Mouse (Mus musculus): Measurements from ENCODE around the gene Ric1. TPM values are rescaled to one million over a fixed set of nuclear protein-coding genes. Genes with fewer than 3 reads are reported as not detected.

Ric1 gene
- total and polyA plus RNA-seq, 2 experiments from 2014 or later: 13.8 to 37.4 TPM

DNA sequence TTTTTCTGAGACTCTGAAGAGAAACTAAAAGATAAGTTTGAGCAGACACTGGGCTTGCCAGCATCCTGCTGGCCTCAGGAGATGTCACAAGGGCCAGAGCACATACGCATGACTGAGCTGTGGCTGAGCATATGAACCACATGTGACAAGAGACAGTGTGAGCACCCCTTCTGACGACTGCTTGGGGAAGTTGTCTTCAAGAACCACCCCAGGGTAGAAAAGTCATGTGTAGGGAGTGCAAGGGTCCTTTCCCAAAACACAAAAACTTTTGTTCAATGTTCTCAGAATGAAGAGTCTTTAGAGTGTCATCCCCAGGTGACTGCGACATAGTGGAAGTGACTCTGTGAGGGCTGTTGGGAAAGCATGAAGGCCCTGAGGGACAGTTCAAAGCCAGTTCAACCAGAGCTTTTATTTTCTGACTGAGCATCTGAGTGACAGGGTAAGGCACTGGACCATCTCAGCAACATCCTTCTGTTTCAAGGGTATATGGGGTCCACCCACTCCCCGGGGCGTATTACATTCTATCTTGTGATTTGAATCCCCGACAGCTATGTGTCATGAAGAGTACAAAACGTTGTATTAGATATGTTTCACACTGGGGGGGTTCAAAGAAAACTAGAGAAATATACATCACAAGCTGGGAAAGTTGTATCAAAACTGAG, 35.4 kb upstream of the Ric1 start:
- DNase-seq (ENCODE audit: low spot score) (no peak), ATAC-seq (ENCODE audit: low FRiP score) (no peak)
- no peaks in the 10 kb centered on the region for H3K36me3 ChIP-seq (ENCODE audit: insufficient read depth, low read length)
- H3K9ac ChIP-seq (replicated peaks; ENCODE audit: low read length, poor library complexity, severe bottlenecking): no peak overlapping the region
- no peak overlapping the region for H3K4me2 ChIP-seq (ENCODE audit: low read depth, low read length, poor library complexity, severe bottlenecking)
- no peak overlapping the region for H3K4me3 ChIP-seq (ENCODE audit: low read depth, low read length)
- H3K27ac ChIP-seq (ENCODE audit: low read depth, low read length): no peak overlapping the region
- H3K4me1 ChIP-seq (ENCODE audit: insufficient read depth, low read length): no peaks in the 10 kb centered on the region
- H3K27me3 ChIP-seq (ENCODE audit: insufficient read depth, low read length): no peaks in the 10 kb centered on the region
- WGBS: 86% methylated on average over 7 of the region's 7 CpGs
- no peak for TF ChIP-seq CTCF (IDR thresholded peaks at IDR 0.05)
- H3K9me3 ChIP-seq (ENCODE audit: low read length): no peaks in the 10 kb centered on the region

DNA sequence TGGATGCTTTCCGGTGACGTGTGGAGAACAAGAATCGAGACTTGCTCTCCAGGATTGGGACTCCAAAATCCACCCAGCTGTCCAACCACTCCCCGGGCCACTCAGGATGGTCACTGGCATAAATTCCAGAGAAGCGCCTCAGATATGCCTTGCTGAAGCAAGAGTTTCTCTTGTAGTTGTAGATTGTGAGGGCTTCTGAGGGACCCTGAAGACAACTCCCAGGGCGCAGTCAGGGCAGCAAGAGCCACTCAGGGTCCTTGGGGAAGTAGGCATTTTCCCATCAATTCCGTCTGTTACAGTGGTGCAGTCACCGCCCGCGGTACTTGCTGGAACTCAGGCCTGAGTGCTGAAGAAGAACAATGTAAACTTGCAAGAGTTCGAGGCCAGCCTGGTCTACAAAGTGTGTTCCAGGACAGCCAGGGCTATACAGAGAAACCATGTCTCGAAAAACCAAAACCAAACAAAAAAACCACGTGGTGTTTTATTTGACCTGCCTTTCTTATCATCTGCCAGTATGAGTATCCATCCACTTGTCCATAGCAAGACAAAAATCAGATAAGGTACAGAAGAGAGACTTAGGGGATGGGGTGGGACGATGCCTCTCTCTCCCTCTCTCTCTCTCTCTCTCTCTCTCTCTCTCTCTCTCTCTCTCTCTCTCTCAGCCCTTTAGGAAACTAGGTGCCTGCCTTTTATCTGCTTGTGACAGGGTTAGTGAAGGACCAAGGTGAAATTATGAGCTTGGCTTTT, 34.6 kb upstream of the Ric1 start:
- Histone ChIP-seq H3K4me2 (ENCODE audit: low read depth, low read length, poor library complexity, severe bottlenecking) (no peak overlapping the region), H3K4me3 (ENCODE audit: low read depth, low read length) (no peak overlapping the region), H3K27ac (ENCODE audit: low read depth, low read length) (no peak overlapping the region), H3K4me1 (ENCODE audit: insufficient read depth, low read length) (no peaks in the 10 kb centered on the region), H3K9ac (replicated peaks; ENCODE audit: low read length, poor library complexity, severe bottlenecking) (no peak overlapping the region), H3K36me3 (ENCODE audit: insufficient read depth, low read length) (no peaks in the 10 kb centered on the region), H3K27me3 (ENCODE audit: insufficient read depth, low read length) (no peaks in the 10 kb centered on the region), H3K9me3 (ENCODE audit: low read length) (no peaks in the 10 kb centered on the region)
- DNase-seq (ENCODE audit: low spot score): no peak
- WGBS: 90% methylated on average over 14 of the region's 14 CpGs
- no peak for TF ChIP-seq CTCF (IDR thresholded peaks at IDR 0.05)
- no peak for ATAC-seq (ENCODE audit: low FRiP score)

DNA sequence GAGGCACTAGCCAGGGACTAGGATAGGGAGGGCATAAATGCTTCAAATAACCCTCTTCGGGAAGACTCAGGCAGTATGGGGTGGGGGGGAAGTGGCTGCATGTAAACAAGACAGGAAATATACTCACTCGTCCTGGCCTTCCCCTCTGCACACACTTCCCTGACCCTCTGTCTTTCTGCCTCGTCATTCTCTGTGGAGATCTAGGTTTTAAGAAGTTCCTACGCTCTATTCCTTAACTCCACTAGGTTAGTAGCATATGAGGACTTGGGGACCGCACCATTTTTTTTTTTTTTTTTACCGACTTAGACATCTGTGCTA, 34.0 kb upstream of the Ric1 start:
- ATAC-seq (ENCODE audit: low FRiP score): no peak
- Histone ChIP-seq H3K4me2 (ENCODE audit: low read depth, low read length, poor library complexity, severe bottlenecking) (no peak overlapping the region), H3K9me3 (ENCODE audit: low read length) (no peaks in the 10 kb centered on the region), H3K4me1 (ENCODE audit: insufficient read depth, low read length) (no peaks in the 10 kb centered on the region), H3K4me3 (ENCODE audit: low read depth, low read length) (no peak overlapping the region), H3K9ac (replicated peaks; ENCODE audit: low read length, poor library complexity, severe bottlenecking) (no peak overlapping the region), H3K27me3 (ENCODE audit: insufficient read depth, low read length) (no peaks in the 10 kb centered on the region), H3K36me3 (ENCODE audit: insufficient read depth, low read length) (no peaks in the 10 kb centered on the region), H3K27ac (ENCODE audit: low read depth, low read length) (no peak overlapping the region)
- no peak for DNase-seq (ENCODE audit: low spot score)
- 68% methylated on average over 6 of the region's 6 CpGs for WGBS
- TF ChIP-seq CTCF (IDR thresholded peaks at IDR 0.05): no peak

DNA sequence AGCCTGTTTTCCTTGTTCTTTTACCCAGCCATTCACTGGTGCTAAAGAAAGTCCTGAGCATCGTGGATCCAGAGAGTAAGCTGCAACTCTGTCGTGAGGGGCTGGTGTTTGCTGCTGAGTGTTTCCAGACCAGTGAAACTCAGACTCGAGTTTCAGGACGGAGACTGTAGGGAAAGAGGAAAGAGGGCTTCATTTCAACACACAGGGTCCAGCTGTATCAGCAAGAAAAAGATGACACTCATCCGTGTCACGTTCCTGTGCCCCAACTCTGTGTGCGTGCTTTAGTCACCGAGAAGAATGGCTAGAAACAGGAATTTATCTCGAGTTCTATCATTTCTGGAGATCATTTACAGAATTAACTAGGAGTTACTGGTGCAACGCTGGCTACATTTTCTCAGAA, 33.7 kb upstream of the Ric1 start:
- no peak for DNase-seq (ENCODE audit: low spot score)
- H3K27ac ChIP-seq (ENCODE audit: low read depth, low read length): no peak overlapping the region
- H3K9me3 ChIP-seq (ENCODE audit: low read length): no peaks in the 10 kb centered on the region
- TF ChIP-seq CTCF (IDR thresholded peaks at IDR 0.05): no peak
- ATAC-seq (ENCODE audit: low FRiP score): no peak
- no peaks in the 10 kb centered on the region for H3K36me3 ChIP-seq (ENCODE audit: insufficient read depth, low read length)
- no peaks in the 10 kb centered on the region for H3K4me1 ChIP-seq (ENCODE audit: insufficient read depth, low read length)
- H3K4me3 ChIP-seq (ENCODE audit: low read depth, low read length): no peak overlapping the region
- H3K27me3 ChIP-seq (ENCODE audit: insufficient read depth, low read length): no peaks in the 10 kb centered on the region
- no peak overlapping the region for H3K4me2 ChIP-seq (ENCODE audit: low read depth, low read length, poor library complexity, severe bottlenecking)
- 73% methylated on average over 10 of the region's 10 CpGs for WGBS
- no peak overlapping the region for H3K9ac ChIP-seq (replicated peaks; ENCODE audit: low read length, poor library complexity, severe bottlenecking)

DNA sequence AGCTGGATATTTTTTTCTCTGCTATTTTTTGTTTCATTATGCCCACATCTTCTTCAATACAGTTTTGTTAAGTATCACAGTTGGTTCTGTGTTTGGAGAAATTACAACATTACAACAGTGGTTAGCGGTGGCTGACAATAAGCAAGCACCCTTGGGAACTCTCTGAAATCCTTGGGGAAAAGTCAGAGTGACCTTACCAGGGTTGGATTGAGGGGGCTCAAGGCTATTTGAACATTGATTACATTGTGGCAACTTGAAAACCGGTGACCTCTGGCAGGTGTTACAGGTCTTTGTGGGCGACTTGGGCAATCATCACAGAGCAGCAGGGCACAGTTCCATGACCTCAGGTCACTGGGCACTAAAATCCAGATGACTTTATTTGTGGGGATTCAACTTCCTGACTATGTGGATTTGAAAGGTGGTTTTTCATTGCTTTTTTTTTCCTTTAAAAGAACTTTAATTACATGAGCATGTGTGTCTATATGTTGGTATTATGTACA, 32.2 kb upstream of the Ric1 start:
- Histone ChIP-seq H3K27me3 (ENCODE audit: insufficient read depth, low read length) (no peaks in the 10 kb centered on the region), H3K4me2 (ENCODE audit: low read depth, low read length, poor library complexity, severe bottlenecking) (no peak overlapping the region), H3K4me3 (ENCODE audit: low read depth, low read length) (no peak overlapping the region), H3K36me3 (ENCODE audit: insufficient read depth, low read length) (no peaks in the 10 kb centered on the region), H3K27ac (ENCODE audit: low read depth, low read length) (no peak overlapping the region), H3K4me1 (ENCODE audit: insufficient read depth, low read length) (no peaks in the 10 kb centered on the region), H3K9me3 (ENCODE audit: low read length) (no peaks in the 10 kb centered on the region), H3K9ac (replicated peaks; ENCODE audit: low read length, poor library complexity, severe bottlenecking) (no peak overlapping the region)
- 87% methylated on average over 3 of the region's 3 CpGs for WGBS
- TF ChIP-seq CTCF (IDR thresholded peaks at IDR 0.05): no peak
- no peak for DNase-seq (ENCODE audit: low spot score)
- no peak for ATAC-seq (ENCODE audit: low FRiP score)

DNA sequence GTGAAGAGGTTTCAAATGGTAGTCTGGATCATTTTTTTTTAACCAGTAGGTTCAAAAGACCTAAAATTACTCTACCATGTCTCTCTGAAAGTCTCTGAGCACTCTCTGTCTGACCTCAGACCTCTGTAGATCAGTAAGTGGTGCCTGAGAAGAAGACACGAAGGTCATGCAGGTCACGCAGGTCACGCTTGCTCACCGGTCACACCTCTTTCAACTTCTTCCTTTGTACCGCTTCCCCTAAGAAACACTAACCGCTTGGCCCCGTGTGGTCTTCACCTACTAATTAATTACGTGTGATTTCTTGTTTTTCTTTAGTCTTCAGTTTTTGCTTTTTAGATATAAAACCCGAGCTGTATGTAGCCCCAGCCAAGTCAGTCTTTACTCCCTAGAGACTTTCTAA, 30.6 kb upstream of the Ric1 start:
- Histone ChIP-seq H3K9ac (replicated peaks; ENCODE audit: low read length, poor library complexity, severe bottlenecking) (no peak overlapping the region), H3K4me1 (ENCODE audit: insufficient read depth, low read length) (no peaks in the 10 kb centered on the region), H3K4me3 (ENCODE audit: low read depth, low read length) (no peak overlapping the region), H3K27me3 (ENCODE audit: insufficient read depth, low read length) (no peaks in the 10 kb centered on the region), H3K4me2 (ENCODE audit: low read depth, low read length, poor library complexity, severe bottlenecking) (no peak overlapping the region), H3K36me3 (ENCODE audit: insufficient read depth, low read length) (no peaks in the 10 kb centered on the region), H3K9me3 (ENCODE audit: low read length) (no peaks in the 10 kb centered on the region), H3K27ac (ENCODE audit: low read depth, low read length) (no peak overlapping the region)
- DNase-seq (ENCODE audit: low spot score) (no peak), ATAC-seq (ENCODE audit: low FRiP score) (no peak)
- WGBS: 80% methylated on average over 9 of the region's 9 CpGs
- no peak for TF ChIP-seq CTCF (IDR thresholded peaks at IDR 0.05)
